Mouse (Mus musculus) forebrain, embryonic 13.5 days (tissue): ENCODE data around the gene Rbm8a. TPM values are rescaled to one million over a fixed set of nuclear protein-coding genes. Genes with fewer than 3 reads are reported as not detected.

Experiments
- ATAC-seq: fragments of 200-750 bp; cut with Nextera tagmentation; 2 replicates; pipeline ENCODE4 v1.8.0; 2017
- H3K27ac ChIP-seq: fragments of 300-500 bp; sonication (generic); 2 replicates; pipeline ENCODE4 v1.5.1; 2015; ENCODE audit warnings: inconsistent platforms, mild to moderate bottlenecking, moderate library complexity
- H3K27me3 ChIP-seq: fragments of 300-500 bp; sonication (generic); 2 replicates; pipeline ENCODE4 v1.6.1; 2015; ENCODE audit warnings: mild to moderate bottlenecking, inconsistent platforms
- H3K36me3 ChIP-seq: fragments of 300-500 bp; sonication (generic); 2 replicates; pipeline ENCODE4 v1.6.1; 2015; ENCODE audit warnings: mild to moderate bottlenecking, inconsistent platforms; ENCODE audit not compliant: poor library complexity, severe bottlenecking
- H3K4me1 ChIP-seq: fragments of 300-500 bp; sonication (generic); 2 replicates; pipeline ENCODE4 v1.6.1; 2015; ENCODE audit warnings: inconsistent platforms
- H3K4me2 ChIP-seq: fragments of 300-500 bp; sonication (generic); 2 replicates; pipeline ENCODE4 v1.6.1; 2015; ENCODE audit warnings: inconsistent platforms, mild to moderate bottlenecking, moderate library complexity
- H3K4me3 ChIP-seq: fragments of 300-500 bp; sonication (generic); 2 replicates; pipeline ENCODE4 v1.5.1; 2015; ENCODE audit warnings: mild to moderate bottlenecking, inconsistent platforms
- H3K9ac ChIP-seq: fragments of 300-500 bp; sonication (generic); 2 replicates; pipeline ENCODE4 v1.6.1; 2015; ENCODE audit warnings: mild to moderate bottlenecking, inconsistent platforms
- H3K9me3 ChIP-seq: fragments of 300-500 bp; sonication (generic); replicated peaks from 2 replicates; pipeline ENCODE4 v1.6.1; 2016; ENCODE audit warnings: inconsistent platforms
- WGBS: fragments of 180-500 bp; shearing (Covaris S2); methylation state at CpG from one replicate; pipeline ENCODE4 v1.1.7; 2015; 5-methylcytosine and 5-hydroxymethylcytosine counted together
- polyA plus RNA-seq: library from polyadenylated mRNA; unstranded; fragments of >200 nt; fragmentation: Nextera tagmentation; extraction: Ambion mirVana; gene quantifications from 2 replicates; pipeline ENCODE4 v1.2.1, GENCODE M21; 2015

Rbm8a gene
- polyA plus RNA-seq = 161 and 168 TPM in 2 replicates

- H3K9ac ChIP-seq = peak within 1 kb of the TSS; percentile 86
- H3K27me3 ChIP-seq = no peaks in the 10 kb centered on the region
- H3K36me3 ChIP-seq = peaks cover 46% of the 10 kb centered on the region
- under 1% methylated on average over 48 of the region's 48 CpGs for WGBS
- ATAC-seq = peak; percentile 95
- peak within 1 kb of the TSS; percentile 75 for H3K4me3 ChIP-seq
- peak within 1 kb of the TSS; percentile 92 for H3K4me2 ChIP-seq
- peaks cover 26% of the 10 kb centered on the region for H3K4me1 ChIP-seq
- peak within 1 kb of the TSS; percentile 46 for H3K27ac ChIP-seq
- no peaks in the 10 kb centered on the region for H3K9me3 ChIP-seq
Measured at GRCm38 (mm10) chr3:96629729-96630600, at the start of gene Rbm8a. TSS of gene Rbm8a (plus strand) at chr3:96629933.

- Histone ChIP-seq H3K27me3 (0 out of 2 replicates have a peak, but pooled peaks cover 4% of the 10 kb centered on the region), H3K9ac (no peak overlapping the region), H3K4me1 (peaks cover 18% of the 10 kb centered on the region), H3K27ac (no peak overlapping the region), H3K4me3 (no peak overlapping the region), H3K4me2 (no peak overlapping the region), H3K9me3 (no peaks in the 10 kb centered on the region), H3K36me3 (peaks cover 6% of the 10 kb centered on the region)
- no peak for ATAC-seq
- 45% methylated on average over 6 of the region's 6 CpGs for WGBS
Measured at GRCm38 (mm10) chr3:96581141-96581540, 48.6 kb upstream of the Rbm8a start.

- Histone ChIP-seq H3K27ac (no peak overlapping the region), H3K9ac (0 out of 2 replicates have a peak overlapping the region, but pooled peaks have one; percentile 12), H3K4me1 (peaks cover 10% of the 10 kb centered on the region), H3K4me2 (no peak overlapping the region), H3K36me3 (peaks cover 6% of the 10 kb centered on the region), H3K9me3 (no peaks in the 10 kb centered on the region), H3K27me3 (0 out of 2 replicates have a peak, but pooled peaks cover 4% of the 10 kb centered on the region), H3K4me3 (no peak overlapping the region)
- ATAC-seq = no peak
- WGBS = 82% methylated on average over 16 of the region's 16 CpGs
Measured at GRCm38 (mm10) chr3:96581771-96582515, 47.8 kb upstream of the Rbm8a start.

GRCm38 (mm10) chr3:96583386-96583785 is 46.3 kb upstream of the Rbm8a start:
- Histone ChIP-seq H3K27ac (no peak overlapping the region), H3K4me1 (peaks cover 4% of the 10 kb centered on the region), H3K4me2 (no peak overlapping the region), H3K36me3 (peaks cover 6% of the 10 kb centered on the region), H3K27me3 (0 out of 2 replicates have a peak, but pooled peaks cover 4% of the 10 kb centered on the region), H3K4me3 (no peak overlapping the region), H3K9me3 (no peaks in the 10 kb centered on the region), H3K9ac (no peak overlapping the region)
- 95% methylated on average over 5 of the region's 5 CpGs for WGBS
- no peak for ATAC-seq

GRCm38 (mm10) chr3:96590657-96591056 is 39.1 kb upstream of the Rbm8a start:
- Histone ChIP-seq H3K4me3 (no peak overlapping the region), H3K9ac (no peak overlapping the region), H3K4me1 (peaks cover 19% of the 10 kb centered on the region), H3K4me2 (no peak overlapping the region), H3K9me3 (no peaks in the 10 kb centered on the region), H3K27ac (no peak overlapping the region), H3K36me3 (0 out of 2 replicates have a peak, but pooled peaks cover 4% of the 10 kb centered on the region), H3K27me3 (peaks cover 6% of the 10 kb centered on the region; the same call in 1 of the 2 replicates)
- no peak for ATAC-seq
- 79% methylated on average over 4 of the region's 4 CpGs for WGBS

- H3K4me1 ChIP-seq = peaks cover 46% of the 10 kb centered on the region
- H3K9ac ChIP-seq = peak overlapping the region; percentile 70
- peak overlapping the region; percentile 80; the same call in 1 of the 2 replicates for H3K27ac ChIP-seq
- H3K4me3 ChIP-seq = peak overlapping the region; percentile 63
- no peaks in the 10 kb centered on the region for H3K9me3 ChIP-seq
- peaks cover 13% of the 10 kb centered on the region; the same call in 1 of the 2 replicates for H3K27me3 ChIP-seq
- under 1% methylated on average over 10 of the region's 10 CpGs for WGBS
- H3K36me3 ChIP-seq = 0 out of 2 replicates have a peak, but pooled peaks cover 4% of the 10 kb centered on the region
- no peak for ATAC-seq
- H3K4me2 ChIP-seq = peak overlapping the region; percentile 88
Measured at GRCm38 (mm10) chr3:96593374-96593773, 36.4 kb upstream of the Rbm8a start.

GRCm38 (mm10) chr3:96593790-96594560 is 35.8 kb upstream of the Rbm8a start, which contains the start of gene Polr3gl:
TSS of gene Polr3gl (minus strand) at chr3:96594181.
- Histone ChIP-seq H3K4me2 (peak within 1 kb of the TSS; percentile 88), H3K9ac (peak within 1 kb of the TSS; percentile 70), H3K9me3 (no peaks in the 10 kb centered on the region), H3K36me3 (0 out of 2 replicates have a peak, but pooled peaks cover 4% of the 10 kb centered on the region), H3K4me3 (peak within 1 kb of the TSS; percentile 63), H3K4me1 (peaks cover 52% of the 10 kb centered on the region), H3K27ac (peak within 1 kb of the TSS; percentile 80), H3K27me3 (peaks cover 13% of the 10 kb centered on the region; the same call in 1 of the 2 replicates)
- ATAC-seq = peak; percentile 92
- WGBS = under 1% methylated on average over 38 of the region's 38 CpGs

GRCm38 (mm10) chr3:96594851-96595250 is 34.9 kb upstream of the Rbm8a start:
- Histone ChIP-seq H3K9me3 (no peaks in the 10 kb centered on the region), H3K36me3 (0 out of 2 replicates have a peak, but pooled peaks cover 4% of the 10 kb centered on the region), H3K27ac (no peak overlapping the region), H3K9ac (no peak overlapping the region), H3K4me3 (no peak overlapping the region), H3K4me1 (peaks cover 56% of the 10 kb centered on the region), H3K4me2 (no peak overlapping the region), H3K27me3 (peaks cover 13% of the 10 kb centered on the region; the same call in 1 of the 2 replicates)
- no peak for ATAC-seq
- WGBS = 84% methylated on average over 5 of the region's 5 CpGs

- Histone ChIP-seq H3K4me2 (peak overlapping the region; percentile 90), H3K4me1 (peaks cover 64% of the 10 kb centered on the region), H3K27ac (peak overlapping the region; percentile 59), H3K9ac (peak overlapping the region; percentile 74; the same call in 1 of the 2 replicates), H3K36me3 (no peaks in the 10 kb centered on the region), H3K4me3 (peak overlapping the region; percentile 47; the same call in 1 of the 2 replicates), H3K9me3 (no peaks in the 10 kb centered on the region), H3K27me3 (peaks cover 13% of the 10 kb centered on the region; the same call in 1 of the 2 replicates)
- ATAC-seq = no peak
- 22% methylated on average over 6 of the region's 6 CpGs for WGBS
Measured at GRCm38 (mm10) chr3:96595661-96596060, 34.1 kb upstream of the Rbm8a start.

- Histone ChIP-seq H3K27me3 (peaks cover 13% of the 10 kb centered on the region; the same call in 1 of the 2 replicates), H3K27ac (peak within 1 kb of the TSS; percentile 59), H3K9me3 (no peaks in the 10 kb centered on the region), H3K4me2 (peak within 1 kb of the TSS; percentile 90), H3K36me3 (no peaks in the 10 kb centered on the region), H3K9ac (peak within 1 kb of the TSS; percentile 74), H3K4me3 (peak within 1 kb of the TSS; percentile 47), H3K4me1 (peaks cover 65% of the 10 kb centered on the region)
- WGBS = 2% methylated on average over 18 of the region's 23 CpGs
- ATAC-seq = no peak
Measured at GRCm38 (mm10) chr3:96596228-96596707, 33.5 kb upstream of the Rbm8a start, which contains the start of gene Ankrd34a. TSS of gene Ankrd34a (plus strand) at chr3:96596636.

GRCm38 (mm10) chr3:96596855-96597254 is 32.9 kb upstream of the Rbm8a start:
- 3% methylated on average over 11 of the region's 12 CpGs for WGBS
- Histone ChIP-seq H3K4me2 (peak overlapping the region; percentile 90), H3K9ac (peak overlapping the region; percentile 74), H3K9me3 (no peaks in the 10 kb centered on the region), H3K36me3 (no peaks in the 10 kb centered on the region), H3K27me3 (peaks cover 13% of the 10 kb centered on the region; the same call in 1 of the 2 replicates), H3K4me3 (peak overlapping the region; percentile 47), H3K4me1 (peaks cover 66% of the 10 kb centered on the region), H3K27ac (0 out of 2 replicates have a peak overlapping the region, but pooled peaks have one; percentile 59)
- no peak for ATAC-seq
